Mouse (Mus musculus) gastrocnemius, postnatal 36 days (tissue): ENCODE measurements around the gene Cyp2j7. TPM values are rescaled to one million over a fixed set of nuclear protein-coding genes. Genes with fewer than 3 reads are reported as not detected.
"Not testable (repeated sequence)": the region's sequence is repeated elsewhere in the genome, so short reads cannot be mapped to it uniquely, and the experiment has no call there.

Experiments used
- DNase-seq, 2 experiments: peaks; one replicate each; pipeline ENCODE4 v3.0.0; 2022
- intact Hi-C: fragments of 180-260 bp; cut with DNase I; formaldehyde crosslinking; loops from one replicate; pipeline ENCODE4 v1.15.1; 2025
- long read RNA-seq, 2 experiments: library from polyadenylated mRNA; stranded (forward); transcript quantifications; one replicate each; pipeline ENCODE4 v2.0.0; 2021
- total RNA-seq, 2 experiments: library from RNA; stranded (reverse); gene quantifications; 2 replicates each; pipeline ENCODE4 v1.2.3; 2021

Gene Cyp2j7
- total RNA-seq, result not detected
- long read RNA-seq, experiment 1, result 0 reads
- long read RNA-seq, experiment 2, result 0 reads

GRCm38 (mm10) chr4:96236559-96236958 is at the start of gene Cyp2j7:
Gene Cyp2j7, minus strand, starts transcription at chr4:96236659.
- DNase-seq, result no peak
- intact Hi-C loops, result no loop called here

- intact Hi-C loops, result loop anchor here (10.0 kb wide), 1 partner anchor 408 kb away; no protein-coding TSS in a partner anchor
- not testable (repeated sequence) for DNase-seq
These were observed 40.4 kb upstream of the Cyp2j7 start for GRCm38 (mm10) chr4:96276896-96277295.

- intact Hi-C loops, result loop anchor here (10.0 kb wide), 1 partner anchor 411 kb away; no protein-coding TSS in a partner anchor
These were observed 37.4 kb upstream of the Cyp2j7 start for GRCm38 (mm10) chr4:96273907-96274306.

GRCm38 (mm10) chr4:96196701-96197100 is 39.8 kb downstream of the Cyp2j7 start:
- intact Hi-C loops, result no loop called here
- DNase-seq, result no peak

More at GRCm38 (mm10) chr4:96273907-96274306, 37.4 kb upstream of the Cyp2j7 start:
- no peak for DNase-seq

- intact Hi-C loops, DNase-seq: not testable (repeated sequence)
These were observed 47.1 kb downstream of the Cyp2j7 start for GRCm38 (mm10) chr4:96189321-96189720.

- DNase-seq, intact Hi-C loops: not testable (repeated sequence)
These were observed 47.8 kb downstream of the Cyp2j7 start for GRCm38 (mm10) chr4:96188671-96189070.

- intact Hi-C loops, DNase-seq: not testable (repeated sequence)
These were observed 48.3 kb downstream of the Cyp2j7 start for GRCm38 (mm10) chr4:96188146-96188545.

GRCm38 (mm10) chr4:96184716-96185115 is 51.7 kb downstream of the Cyp2j7 start:
- DNase-seq, intact Hi-C loops: not testable (repeated sequence)

- no peak for DNase-seq
- intact Hi-C loops, result no loop called here
These were observed 73.6 kb downstream of the Cyp2j7 start for GRCm38 (mm10) chr4:96162839-96163238.

GRCm38 (mm10) chr4:96161575-96161974 is 74.9 kb downstream of the Cyp2j7 start:
- intact Hi-C loops, result no loop called here
- no peak for DNase-seq

Other genes starting within 250 kb of the Cyp2j7 start
- not detected for gene Cyp2j13, start 159.1 kb downstream of the Cyp2j7 start, total RNA-seq
- gene Cyp2j12, start 95.5 kb downstream of the Cyp2j7 start, total RNA-seq, result not detected
- not detected for gene Cyp2j11, start 112.0 kb upstream of the Cyp2j7 start, total RNA-seq